In genomic region chr10:42227751-42228241, GRCm38 (mm10) we compare ENCODE assay signal across 15 mouse cellular contexts. TPM values are rescaled to one million over a fixed set of nuclear protein-coding genes. Genes with fewer than 3 reads are reported as not detected.
DNase-seq lines count a peak whose midpoint lies in the region; ATAC-seq and TF ChIP-seq lines count a peak whose summit lies in the region.
"Had no signal": no experiment of that assay in that cellular context is flagged by ENCODE, and none has a peak within 500 bp of the region (broad histone marks: within the 10 kb centered on the region; RNA-seq: fewer than 3 reads in every experiment).

No protein-coding gene starts in this region.

- intact Hi-C loops in gastrocnemius, adult 2 months (cut with DNase I), result loop anchor here (1.0 kb wide), 1 partner anchor 21 kb away; no protein-coding TSS in a partner anchor
- intact Hi-C loops in gastrocnemius, postnatal 36 days (cut with DNase I), result no loop called here

- H3K27ac ChIP-seq in gastrocnemius, adult 2 months, result peak overlapping the region; percentile 83
- peak overlapping the region; percentile 45 for H3K27ac ChIP-seq in liver, adult 2 months (replicated peaks; ENCODE audit: insufficient read depth, low read depth, low read length)
- no peak overlapping the region for H3K27ac ChIP-seq in liver, postnatal 0 days (ENCODE audit: low read depth)
- H3K27ac ChIP-seq: embryonic facial prominence, embryonic 12.5 days; hindbrain, embryonic 10.5 days; midbrain, embryonic 15.5 days; neural tube, embryonic 13.5 days had no signal

- peaks cover 36% of the 10 kb centered on the region for H3K79me2 ChIP-seq in liver, adult 2 months (ENCODE audit: control insufficient read depth, insufficient read depth, low read length)

- no peak for ATAC-seq in liver, postnatal 0 days
- ATAC-seq: midbrain, embryonic 15.5 days had no signal

- TF ChIP-seq CTCF in gastrocnemius, adult 2 months (IDR thresholded peaks at IDR 0.05), result no peak
- no peak for TF ChIP-seq CTCF in liver, adult 2 months (IDR thresholded peaks at IDR 0.05; ENCODE audit: low read depth, low read length)
- TF ChIP-seq CTCF in liver, postnatal 0 days (IDR thresholded peaks at IDR 0.05; ENCODE audit: low read depth), result no peak

- DNase-seq in gastrocnemius, adult 2 months, result peak; percentile 69
- no peak for DNase-seq in gastrocnemius, postnatal 4 days (ENCODE audit: low spot score in 2 of 2)
- peak; percentile 68 for DNase-seq in liver, adult 2 months (ENCODE audit: extremely low read depth, low read depth, low spot score)
- no peak for DNase-seq in liver, postnatal 0 days
- DNase-seq in cerebellum, adult 8-10 months, result peak; percentile 57
- peak; percentile 33 to 39 for DNase-seq in gastrocnemius, postnatal 36 days
- DNase-seq in kidney, postnatal 4 days, result no peak
- no peak for DNase-seq in adrenal gland, postnatal 36 days
- DNase-seq: layer of hippocampus, postnatal 36 days; lung, postnatal 14 days; thymus, postnatal 14 days had no signal

- H3K4me1 ChIP-seq in liver, adult 2 months (ENCODE audit: control insufficient read depth, insufficient read depth, low read length), result peaks cover 59% of the 10 kb centered on the region
- peaks cover 54% of the 10 kb centered on the region for H3K4me1 ChIP-seq in liver, postnatal 0 days (ENCODE audit: insufficient read depth)

- H3K4me3 ChIP-seq in gastrocnemius, adult 2 months, result peak overlapping the region; percentile 35; the same call in 1 of the 2 replicates
- no peak overlapping the region for H3K4me3 ChIP-seq in liver, adult 2 months (ENCODE audit: insufficient read depth, low read depth, low read length)
- H3K4me3 ChIP-seq in liver, postnatal 0 days (ENCODE audit: low read depth, low read length), result no peak overlapping the region
- H3K4me3 ChIP-seq: embryonic facial prominence, embryonic 12.5 days; hindbrain, embryonic 10.5 days; midbrain, embryonic 15.5 days; neural tube, embryonic 13.5 days had no signal

- H3K27me3 ChIP-seq in liver, adult 2 months (ENCODE audit: control insufficient read depth, insufficient read depth, low read length), result no peaks in the 10 kb centered on the region
- no peaks in the 10 kb centered on the region for H3K27me3 ChIP-seq in liver, postnatal 0 days (ENCODE audit: insufficient read depth, low read length)
- H3K27me3 ChIP-seq: embryonic facial prominence, embryonic 12.5 days; midbrain, embryonic 15.5 days; neural tube, embryonic 13.5 days had no signal

- TF ChIP-seq EP300 in liver, postnatal 0 days (IDR thresholded peaks at IDR 0.05; ENCODE audit: low read depth), result no peak

- H3K4me2 ChIP-seq in liver, postnatal 0 days (ENCODE audit: low read depth, low read length), result no peak overlapping the region
- H3K4me2 ChIP-seq: embryonic facial prominence, embryonic 12.5 days; midbrain, embryonic 15.5 days; neural tube, embryonic 13.5 days had no signal

- no peaks in the 10 kb centered on the region for H3K9me3 ChIP-seq in liver, postnatal 0 days (ENCODE audit: low read length)
- H3K9me3 ChIP-seq: embryonic facial prominence, embryonic 12.5 days; hindbrain, embryonic 10.5 days; midbrain, embryonic 15.5 days; neural tube, embryonic 13.5 days had no signal

- TF ChIP-seq POLR2A in liver, adult 2 months (IDR thresholded peaks at IDR 0.05; ENCODE audit: extremely low read depth, insufficient read depth, low read length), result no peak

- H3K36me3 ChIP-seq in liver, adult 2 months (ENCODE audit: control insufficient read depth, insufficient read depth, low read length), result no peaks in the 10 kb centered on the region
- H3K36me3 ChIP-seq in liver, postnatal 0 days (replicated peaks; ENCODE audit: insufficient read depth, low read length), result peaks cover 5% of the 10 kb centered on the region
- H3K36me3 ChIP-seq: embryonic facial prominence, embryonic 12.5 days; hindbrain, embryonic 10.5 days; midbrain, embryonic 15.5 days; neural tube, embryonic 13.5 days had no signal

- no peak overlapping the region for H3K9ac ChIP-seq in liver, adult 2 months (ENCODE audit: low read depth, low read length)
- no peak overlapping the region for H3K9ac ChIP-seq in liver, postnatal 0 days (replicated peaks)
- H3K9ac ChIP-seq: embryonic facial prominence, embryonic 12.5 days; midbrain, embryonic 15.5 days; neural tube, embryonic 13.5 days had no signal

- 30% methylated on average over 4 of the region's 4 CpGs for WGBS in liver, adult 2 months
- WGBS in liver, postnatal 0 days (ENCODE audit: insufficient replicate concordance), result 76% methylated on average over 4 of the region's 4 CpGs

RNA-seq across cellular contexts. Expression of gene Foxo3, which starts 48.8 kb away (rescaled TPM):
- 10 to 100 TPM; 25.7 to 40.5 TPM for total RNA-seq in gastrocnemius, adult 2 months (2021)
- 10 to 100 TPM; 43.8 to 46.4 TPM for total RNA-seq in gastrocnemius, postnatal 4 days (2021)
- 34.2 and 35.4 TPM in 2 replicates for total RNA-seq in liver, adult 2 months (2014; rRNA removed)
- 17.0 and 17.7 TPM in 2 replicates for polyA plus RNA-seq in liver, adult 2 months (2012; rRNA removed)
- polyA plus RNA-seq in liver, postnatal 0 days (2015; fragmentation: Nextera tagmentation; extraction: Ambion mirVana), result 8.4 and 9.4 TPM in 2 replicates
- 10 to 100 TPM; 25.6 to 31.0 TPM for total RNA-seq in gastrocnemius, postnatal 36 days (2021)
- 10 to 100 TPM; 56.9 to 78.5 TPM for total RNA-seq in adrenal gland, postnatal 36 days (2021)

Comparison
In these comparisons a context has a peak if more than half of its experiments do, and no peak if none do; other contexts are left out.
1. DNase-seq: peak in gastrocnemius, adult 2 months (single experiment), liver, adult 2 months (single experiment), cerebellum, adult 8-10 months (single experiment) and gastrocnemius, postnatal 36 days (2 of 2); none in gastrocnemius, postnatal 4 days (0 of 2), liver, postnatal 0 days (single experiment), kidney, postnatal 4 days (0 of 2) and adrenal gland, postnatal 36 days (0 of 2).